Mouse (Mus musculus): ENCODE data around the gene Zfp296. TPM values are rescaled to one million over a fixed set of nuclear protein-coding genes. Genes with fewer than 3 reads are reported as not detected.
A peak's percentile ranks its signal among the peaks of the same experiment; 100 is the strongest.
"Not testable (repeated sequence)": the region's sequence is repeated elsewhere in the genome, so short reads cannot be mapped to it uniquely, and the experiment has no call there.

Zfp296 gene
- polyA plus RNA-seq, 1 experiment from 2014 or later: 0.16 TPM

DNA sequence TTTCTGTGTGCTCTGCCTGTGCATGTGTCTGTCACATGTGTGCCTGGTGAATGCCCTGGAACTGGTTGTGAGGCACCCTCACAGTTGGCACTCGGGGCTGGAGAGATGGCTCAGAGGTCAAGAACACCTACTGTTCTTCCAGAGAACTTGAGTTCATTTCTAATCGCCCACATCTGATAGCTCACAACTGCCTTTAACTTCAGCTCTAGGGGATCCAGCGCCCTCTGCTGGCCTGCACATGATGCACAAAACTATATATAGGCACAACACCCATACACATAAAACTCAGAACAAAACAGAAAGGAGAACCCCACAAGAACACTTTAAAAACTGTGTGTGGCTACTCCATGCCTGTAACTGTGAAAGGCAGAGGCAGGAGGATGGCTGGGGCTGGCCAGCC lies 12.1 kb downstream of the Zfp296 start:
- 60% methylated on average over 3 of the region's 3 CpGs for WGBS
- DNase-seq (ENCODE audit: low spot score): peak; percentile 46
- Histone ChIP-seq H3K4me2 (replicated peaks) (no peak overlapping the region), H3K27me3 (ENCODE audit: control insufficient read depth, insufficient read depth, low read length) (no peaks in the 10 kb centered on the region), H3K36me3 (replicated peaks; ENCODE audit: control insufficient read depth, insufficient read depth) (peaks cover 99% of the 10 kb centered on the region), H3K27ac (no peak overlapping the region), H3K9ac (no peak overlapping the region), H3K4me1 (replicated peaks; ENCODE audit: control insufficient read depth, insufficient read depth, low read length) (no peaks in the 10 kb centered on the region), H3K4me3 (replicated peaks; ENCODE audit: low read length) (no peak overlapping the region), H3K9me3 (ENCODE audit: control insufficient read depth, low read length) (no peaks in the 10 kb centered on the region)
- ATAC-seq (ENCODE audit: low FRiP score): no peak

DNA sequence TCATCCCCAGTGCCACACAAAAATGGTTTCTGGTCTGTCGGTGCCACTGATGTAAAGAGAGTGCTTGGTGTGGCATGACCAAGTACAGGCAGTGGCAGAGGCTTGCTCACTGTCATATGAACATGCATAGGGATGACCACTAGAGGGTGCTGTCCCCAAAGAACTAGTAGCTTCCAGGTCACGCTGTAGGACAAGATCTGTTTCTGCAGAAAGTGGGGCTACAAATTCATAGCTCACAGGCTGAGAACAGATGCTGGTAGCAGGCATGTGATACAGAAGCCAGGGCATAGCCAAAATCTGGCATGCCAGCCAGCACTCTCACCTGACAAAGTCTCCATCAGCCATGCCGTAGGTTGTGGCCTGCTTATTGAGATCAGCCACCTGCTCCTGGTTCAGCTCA lies 12.8 kb downstream of the Zfp296 start:
- 63% methylated on average over 3 of the region's 3 CpGs for WGBS
- Histone ChIP-seq H3K4me2 (replicated peaks) (no peak overlapping the region), H3K27ac (no peak overlapping the region), H3K36me3 (replicated peaks; ENCODE audit: control insufficient read depth, insufficient read depth) (peaks cover 98% of the 10 kb centered on the region), H3K4me1 (replicated peaks; ENCODE audit: control insufficient read depth, insufficient read depth, low read length) (no peaks in the 10 kb centered on the region), H3K27me3 (ENCODE audit: control insufficient read depth, insufficient read depth, low read length) (no peaks in the 10 kb centered on the region), H3K9ac (no peak overlapping the region), H3K9me3 (ENCODE audit: control insufficient read depth, low read length) (no peaks in the 10 kb centered on the region), H3K4me3 (replicated peaks; ENCODE audit: low read length) (no peak overlapping the region)
- ATAC-seq (ENCODE audit: low FRiP score) (peak; percentile 31; the same call in 1 of the 2 replicates), DNase-seq (ENCODE audit: low spot score) (peak; percentile 81)

DNA sequence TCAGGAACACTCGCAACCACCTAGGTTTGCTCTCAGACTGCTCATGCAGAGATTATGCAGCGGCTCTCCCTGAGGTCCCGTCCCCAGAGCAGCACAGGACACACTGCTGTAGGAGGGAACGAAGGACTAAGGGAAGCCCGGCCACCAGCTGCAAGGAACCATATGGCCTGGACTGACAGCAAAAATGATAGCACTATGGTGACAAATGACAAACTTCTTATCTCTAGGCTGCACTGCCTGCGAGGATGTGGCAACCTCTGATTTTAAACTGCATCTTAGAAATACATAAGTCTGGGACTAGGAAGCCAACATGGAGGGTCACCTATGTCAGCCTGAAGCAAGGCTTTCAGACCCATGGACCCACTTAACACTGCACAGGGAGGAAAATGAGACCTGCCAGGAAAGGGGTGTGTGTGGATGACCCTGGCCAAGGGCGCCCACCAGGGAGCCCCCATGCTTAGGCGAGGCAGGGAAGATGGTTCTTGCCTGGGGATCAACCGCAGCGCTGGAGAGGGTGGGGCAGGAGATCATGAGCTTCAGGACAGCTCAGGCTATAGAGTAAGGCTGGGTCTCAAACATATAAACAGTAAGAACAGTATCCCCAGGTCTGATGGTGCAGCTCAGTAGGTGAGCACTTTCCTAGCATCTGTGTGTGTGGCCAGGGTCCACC lies 16.1 kb downstream of the Zfp296 start:
- DNase-seq (ENCODE audit: low spot score) (no peak), ATAC-seq (ENCODE audit: low FRiP score) (no peak)
- Histone ChIP-seq H3K4me1 (replicated peaks; ENCODE audit: control insufficient read depth, insufficient read depth, low read length) (no peaks in the 10 kb centered on the region), H3K4me2 (replicated peaks) (no peak overlapping the region), H3K27me3 (ENCODE audit: control insufficient read depth, insufficient read depth, low read length) (no peaks in the 10 kb centered on the region), H3K9me3 (ENCODE audit: control insufficient read depth, low read length) (no peaks in the 10 kb centered on the region), H3K36me3 (replicated peaks; ENCODE audit: control insufficient read depth, insufficient read depth) (peaks cover 85% of the 10 kb centered on the region), H3K4me3 (replicated peaks; ENCODE audit: low read length) (no peak overlapping the region), H3K27ac (no peak overlapping the region), H3K9ac (no peak overlapping the region)
- 91% methylated on average over 10 of the region's 10 CpGs for WGBS

DNA sequence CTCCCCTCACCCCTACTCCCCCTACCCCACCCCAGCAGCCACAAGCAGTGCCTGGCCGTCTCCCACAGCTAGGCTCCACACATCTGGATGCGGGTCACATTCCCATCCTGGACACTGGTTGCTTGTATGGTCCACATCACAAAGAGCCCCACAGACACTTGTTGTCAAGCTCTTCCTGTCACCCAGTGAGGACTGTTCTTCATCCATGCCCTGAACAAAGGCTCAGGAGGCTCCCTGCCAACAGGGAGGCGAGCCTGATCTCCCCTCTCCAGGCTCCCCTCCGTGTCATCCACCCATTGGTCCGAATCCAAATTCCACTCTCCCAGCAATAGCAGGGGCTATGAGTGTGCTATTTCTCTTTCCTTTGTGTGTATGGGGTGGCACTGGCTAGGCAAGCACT lies 23.5 kb downstream of the Zfp296 start:
- 46% methylated on average over 5 of the region's 5 CpGs for WGBS

DNA sequence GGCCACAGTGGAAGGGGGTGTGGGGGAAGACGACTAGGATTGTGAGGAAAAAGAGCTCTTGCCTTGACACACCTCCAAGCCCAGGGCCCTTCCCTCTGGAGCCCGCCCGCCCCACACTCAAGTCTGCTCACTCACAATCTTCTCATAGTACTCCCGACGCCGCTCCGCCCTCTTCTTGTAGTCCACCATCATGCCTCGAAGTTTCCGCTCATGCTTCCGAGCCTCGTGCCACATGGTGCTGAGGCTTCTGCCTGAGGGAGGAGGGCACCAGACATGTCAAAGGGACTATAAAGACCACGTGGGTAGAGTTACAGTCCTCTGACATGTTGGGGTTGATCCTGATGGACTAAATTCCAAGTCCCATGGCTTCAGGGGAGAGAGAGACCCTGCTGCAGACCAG lies 26.0 kb downstream of the Zfp296 start:
- peak overlapping the region; percentile 79 for H3K4me3 ChIP-seq (replicated peaks; ENCODE audit: low read length)
- peaks cover 40% of the 10 kb centered on the region for H3K36me3 ChIP-seq (replicated peaks; ENCODE audit: control insufficient read depth, insufficient read depth)
- H3K4me1 ChIP-seq (replicated peaks; ENCODE audit: control insufficient read depth, insufficient read depth, low read length): peaks cover 27% of the 10 kb centered on the region
- ATAC-seq (ENCODE audit: low FRiP score) (no peak), DNase-seq (ENCODE audit: low spot score) (no peak)
- WGBS: 83% methylated on average over 12 of the region's 12 CpGs
- H3K9ac ChIP-seq: peak overlapping the region; percentile 94
- H3K4me2 ChIP-seq (replicated peaks): peak overlapping the region; percentile 70
- H3K27me3 ChIP-seq (ENCODE audit: control insufficient read depth, insufficient read depth, low read length): no peaks in the 10 kb centered on the region
- no peak overlapping the region for H3K27ac ChIP-seq
- H3K9me3 ChIP-seq (ENCODE audit: control insufficient read depth, low read length): no peaks in the 10 kb centered on the region

More for the DNA sequence above, 23.5 kb downstream of the Zfp296 start:
- peaks cover 51% of the 10 kb centered on the region for H3K36me3 ChIP-seq (replicated peaks; ENCODE audit: control insufficient read depth, insufficient read depth)
- DNase-seq (ENCODE audit: low spot score) (peak; percentile 64), ATAC-seq (ENCODE audit: low FRiP score) (peak; percentile 73)
- no peak overlapping the region for H3K9ac ChIP-seq
- peaks cover 27% of the 10 kb centered on the region for H3K4me1 ChIP-seq (replicated peaks; ENCODE audit: control insufficient read depth, insufficient read depth, low read length)
- no peaks in the 10 kb centered on the region for H3K27me3 ChIP-seq (ENCODE audit: control insufficient read depth, insufficient read depth, low read length)
- H3K27ac ChIP-seq: peak overlapping the region; percentile 71
- H3K4me2 ChIP-seq (replicated peaks): no peak overlapping the region
- no peaks in the 10 kb centered on the region for H3K9me3 ChIP-seq (ENCODE audit: control insufficient read depth, low read length)
- no peak overlapping the region for H3K4me3 ChIP-seq (replicated peaks; ENCODE audit: low read length)

DNA sequence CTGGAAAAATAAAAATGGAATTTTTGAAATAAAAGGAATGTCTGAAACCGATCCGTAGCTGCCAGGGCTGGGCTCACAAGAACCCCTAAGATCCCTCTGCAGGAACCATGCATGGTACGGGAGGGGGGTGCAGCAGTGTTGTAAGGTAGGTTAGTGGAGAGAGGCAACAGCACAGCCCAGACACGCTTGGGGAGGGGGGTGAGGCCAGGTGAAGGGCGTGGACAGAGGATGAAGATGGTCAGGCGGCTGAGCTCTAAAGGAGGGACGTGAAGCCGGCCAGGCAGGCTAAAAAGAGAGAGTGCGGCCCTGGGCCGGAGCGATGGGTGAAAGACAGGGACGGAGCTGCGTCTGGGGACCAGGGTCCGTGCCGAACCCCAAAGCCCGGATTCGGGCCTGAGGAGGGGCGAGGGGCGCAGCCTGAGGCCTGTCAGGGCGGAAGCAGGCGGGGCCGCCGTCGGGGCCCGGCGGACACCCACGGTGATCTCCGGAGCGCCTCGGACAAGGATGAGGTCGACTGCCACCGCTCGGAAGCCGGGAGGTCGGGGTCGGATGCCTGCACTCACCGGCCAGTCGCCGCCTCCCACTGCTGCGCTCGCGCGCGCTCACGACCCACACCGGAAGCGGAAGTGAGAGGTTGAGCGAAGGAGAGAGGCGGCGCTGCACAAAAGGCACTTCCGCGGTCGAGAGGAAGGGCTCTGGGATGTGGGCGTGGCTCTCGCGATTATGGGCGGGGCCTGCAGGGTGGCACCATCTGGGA lies 26.9 kb downstream of the Zfp296 start, which contains the start of gene Clasrp:
TSS of gene Clasrp (minus strand) at position 638 of the 757 bp plus-strand sequence.
- Histone ChIP-seq H3K4me2 (replicated peaks) (peak within 1 kb of the TSS; percentile 70), H3K27ac (peak within 1 kb of the TSS; percentile 20; the same call in 1 of the 2 replicates), H3K36me3 (replicated peaks; ENCODE audit: control insufficient read depth, insufficient read depth) (peaks cover 30% of the 10 kb centered on the region), H3K4me3 (replicated peaks; ENCODE audit: low read length) (peak within 1 kb of the TSS; percentile 79), H3K9me3 (ENCODE audit: control insufficient read depth, low read length) (no peaks in the 10 kb centered on the region), H3K9ac (peak within 1 kb of the TSS; percentile 94), H3K27me3 (ENCODE audit: control insufficient read depth, insufficient read depth, low read length) (no peaks in the 10 kb centered on the region), H3K4me1 (replicated peaks; ENCODE audit: control insufficient read depth, insufficient read depth, low read length) (peaks cover 27% of the 10 kb centered on the region)
- WGBS: 1% methylated on average over 50 of the region's 57 CpGs
- peak; percentile 93 for DNase-seq (ENCODE audit: low spot score)
- peak; percentile 88 for ATAC-seq (ENCODE audit: low FRiP score)

DNA sequence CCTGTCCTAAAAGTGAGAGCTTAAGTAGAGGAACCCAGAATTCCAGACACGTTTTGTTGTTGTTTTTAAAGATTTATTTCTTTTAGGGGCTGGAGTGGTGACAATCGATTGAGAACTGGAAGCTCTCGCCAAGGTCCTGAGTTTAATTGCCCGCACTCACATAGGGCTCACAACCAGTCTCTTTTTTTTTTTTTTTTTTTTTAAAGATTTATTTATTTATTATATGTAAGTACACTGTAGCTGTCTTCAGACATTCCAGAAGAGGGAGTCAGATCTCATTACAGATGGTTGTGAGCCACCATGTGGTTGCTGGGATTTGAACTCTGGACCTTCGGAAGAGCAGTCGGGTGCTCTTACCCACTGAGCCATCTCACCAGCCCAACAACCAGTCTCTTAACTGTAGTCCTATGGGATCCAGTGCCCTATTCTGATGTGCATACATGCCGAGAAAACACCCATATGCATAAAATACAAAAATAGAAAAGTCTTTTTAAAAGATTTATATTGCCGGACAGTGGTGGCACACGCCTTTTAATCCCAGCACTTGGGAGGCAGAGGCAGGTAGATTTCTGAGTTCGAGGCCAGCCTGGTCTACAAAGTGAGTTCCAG lies 27.6 kb downstream of the Zfp296 start:
- H3K27ac ChIP-seq: 0 out of 2 replicates have a peak overlapping the region, but pooled peaks have one; percentile 20
- H3K4me1 ChIP-seq (replicated peaks; ENCODE audit: control insufficient read depth, insufficient read depth, low read length): peaks cover 27% of the 10 kb centered on the region
- peak overlapping the region; percentile 70 for H3K4me2 ChIP-seq (replicated peaks)
- H3K4me3 ChIP-seq (replicated peaks; ENCODE audit: low read length): peak overlapping the region; percentile 79
- WGBS: 64% methylated on average over 10 of the region's 10 CpGs
- H3K9me3 ChIP-seq (ENCODE audit: control insufficient read depth, low read length); DNase-seq (ENCODE audit: low spot score); H3K27me3 ChIP-seq (ENCODE audit: control insufficient read depth, insufficient read depth, low read length); ATAC-seq (ENCODE audit: low FRiP score): not testable (repeated sequence)
- peaks cover 23% of the 10 kb centered on the region for H3K36me3 ChIP-seq (replicated peaks; ENCODE audit: control insufficient read depth, insufficient read depth)
- peak overlapping the region; percentile 94 for H3K9ac ChIP-seq

DNA sequence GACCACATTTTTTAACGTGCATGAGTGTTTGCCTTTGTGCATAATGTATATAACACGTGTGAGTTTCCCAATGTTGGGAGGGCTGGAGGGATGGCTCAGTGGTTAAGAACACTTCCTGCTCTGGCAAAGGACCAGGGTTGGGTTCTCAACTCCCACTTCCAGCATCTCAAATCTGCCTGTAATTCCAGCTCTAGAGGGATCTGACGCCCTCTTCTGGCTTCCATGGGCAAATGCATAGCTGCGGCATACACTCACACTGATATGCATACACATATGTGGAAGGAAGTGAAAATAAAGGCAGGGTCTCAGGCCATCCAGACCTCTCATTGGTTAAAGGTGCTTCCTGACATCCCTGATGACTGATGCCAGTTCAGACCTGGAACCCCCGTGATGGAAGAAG lies 30.2 kb downstream of the Zfp296 start:
- WGBS: 84% methylated on average over 5 of the region's 5 CpGs
- Histone ChIP-seq H3K36me3 (replicated peaks; ENCODE audit: control insufficient read depth, insufficient read depth) (peaks cover 4% of the 10 kb centered on the region; the same call in 1 of the 2 replicates), H3K9me3 (ENCODE audit: control insufficient read depth, low read length) (no peaks in the 10 kb centered on the region), H3K9ac (no peak overlapping the region), H3K4me2 (replicated peaks) (no peak overlapping the region), H3K27ac (no peak overlapping the region), H3K4me3 (replicated peaks; ENCODE audit: low read length) (no peak overlapping the region), H3K27me3 (ENCODE audit: control insufficient read depth, insufficient read depth, low read length) (no peaks in the 10 kb centered on the region), H3K4me1 (replicated peaks; ENCODE audit: control insufficient read depth, insufficient read depth, low read length) (peaks cover 15% of the 10 kb centered on the region)
- ATAC-seq (ENCODE audit: low FRiP score) (no peak), DNase-seq (ENCODE audit: low spot score) (no peak)

DNA sequence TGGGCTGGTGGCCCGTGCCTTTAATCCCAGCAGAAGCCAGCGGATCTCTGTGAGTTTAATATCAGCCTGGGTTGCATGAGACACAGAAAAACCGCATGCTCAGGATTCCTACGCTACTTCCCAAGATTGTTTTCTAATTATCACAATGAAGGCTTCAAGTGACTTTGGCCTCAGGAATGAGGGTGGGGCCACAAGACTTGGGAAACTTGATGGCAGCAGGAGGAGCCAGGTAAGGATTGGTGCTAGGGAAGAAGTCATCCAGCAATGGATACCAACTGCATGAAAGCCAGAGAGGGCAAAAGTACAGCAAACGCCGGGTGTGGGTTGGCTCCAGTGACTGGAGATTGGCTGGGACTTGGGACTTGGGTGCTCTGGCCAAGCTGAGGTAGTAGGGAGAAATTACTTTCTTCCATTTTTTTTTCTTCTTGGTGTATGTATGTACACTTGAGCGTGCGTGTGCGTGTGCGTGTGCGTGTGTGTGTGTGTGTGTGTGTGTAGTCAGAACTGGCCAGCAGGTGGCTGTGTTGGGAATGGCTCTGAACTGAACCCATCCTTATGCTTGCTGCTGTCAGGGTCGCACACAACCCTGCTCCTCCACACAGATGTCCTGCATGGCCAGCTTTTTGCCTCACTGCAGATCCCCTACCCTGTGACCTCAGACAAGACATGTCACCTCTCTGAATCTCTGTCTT lies 32.7 kb downstream of the Zfp296 start:
- ATAC-seq (ENCODE audit: low FRiP score) (no peak), DNase-seq (ENCODE audit: low spot score) (no peak)
- Histone ChIP-seq H3K4me2 (replicated peaks) (no peak overlapping the region), H3K27ac (no peak overlapping the region), H3K9ac (no peak overlapping the region), H3K9me3 (ENCODE audit: control insufficient read depth, low read length) (no peaks in the 10 kb centered on the region), H3K4me3 (replicated peaks; ENCODE audit: low read length) (no peak overlapping the region), H3K4me1 (replicated peaks; ENCODE audit: control insufficient read depth, insufficient read depth, low read length) (no peaks in the 10 kb centered on the region), H3K36me3 (replicated peaks; ENCODE audit: control insufficient read depth, insufficient read depth) (no peaks in the 10 kb centered on the region; the same call in 1 of the 2 replicates), H3K27me3 (ENCODE audit: control insufficient read depth, insufficient read depth, low read length) (no peaks in the 10 kb centered on the region)
- 92% methylated on average over 12 of the region's 12 CpGs for WGBS

Data from hindbrain, embryonic 14.5 days (tissue).